Mouse (Mus musculus) forebrain, postnatal 0 days (tissue): ENCODE data around the gene Fnip2. TPM values are rescaled to one million over a fixed set of nuclear protein-coding genes. Genes with fewer than 3 reads are reported as not detected.

ENCODE experiments used
- ATAC-seq: fragments of 200-750 bp; cut with Nextera tagmentation; 2 replicates; pipeline ENCODE4 v1.8.0; 2017; ENCODE audit warnings: mild to moderate bottlenecking, moderate library complexity
- DNase-seq: peaks from one replicate; pipeline ENCODE4 v3.0.0-alpha.2; 2015
- H3K27ac ChIP-seq: fragments of 300-500 bp; sonication (generic); 2 replicates; pipeline ENCODE4 v1.5.1; 2014; ENCODE audit warnings: low read depth, mild to moderate bottlenecking, antibody characterized with exemption, low read length, moderate library complexity, mixed read lengths
- H3K27me3 ChIP-seq: fragments of 300-500 bp; sonication (generic); 2 replicates; pipeline ENCODE4 v1.6.1; 2014; ENCODE audit warnings: mild to moderate bottlenecking, low read length, mixed read lengths; ENCODE audit not compliant: insufficient read depth
- H3K36me3 ChIP-seq: fragments of 300-500 bp; sonication (generic); 2 replicates; pipeline ENCODE4 v1.6.1; 2014; ENCODE audit warnings: mild to moderate bottlenecking, moderate library complexity; ENCODE audit not compliant: insufficient read depth
- H3K4me1 ChIP-seq: fragments of 300-500 bp; sonication (generic); 2 replicates; pipeline ENCODE4 v1.6.1; 2014; ENCODE audit warnings: antibody characterized with exemption; ENCODE audit not compliant: insufficient read depth
- H3K4me2 ChIP-seq: fragments of 300-500 bp; sonication (generic); 2 replicates; pipeline ENCODE4 v1.6.1; 2014; ENCODE audit warnings: low read depth, mild to moderate bottlenecking, moderate library complexity
- H3K4me3 ChIP-seq: fragments of 300-500 bp; sonication (generic); 2 replicates; pipeline ENCODE4 v1.5.1; 2014; ENCODE audit warnings: low read depth, low read length, mixed read lengths
- H3K9ac ChIP-seq: fragments of 300-500 bp; sonication (generic); 2 replicates; pipeline ENCODE4 v1.6.1; 2014; ENCODE audit warnings: mild to moderate bottlenecking
- H3K9me3 ChIP-seq: fragments of 300-500 bp; sonication (generic); 2 replicates; pipeline ENCODE4 v1.6.1; 2016; ENCODE audit warnings: low read length
- CTCF ChIP-seq: sonication (generic); IDR thresholded peaks from 2 replicates; pipeline ENCODE4 v1.5.1; 2016; ENCODE audit warnings: antibody characterized with exemption, control low read depth, low read depth
- WGBS: fragments of 180-500 bp; shearing (Covaris S2); extraction: QIAGEN DNeasy Blood & Tissue Kit; methylation state at CpG from one replicate; pipeline ENCODE4 v1.1.7; 2014; 5-methylcytosine and 5-hydroxymethylcytosine counted together
- polyA plus RNA-seq: library from polyadenylated mRNA; unstranded; fragments of >200 nt; fragmentation: Nextera tagmentation; extraction: Ambion mirVana; gene quantifications from 2 replicates; pipeline ENCODE4 v1.2.1, GENCODE M21; 2015
- total RNA-seq: library from RNA; depleted of rRNA; stranded (reverse); fragments of >200 nt; gene quantifications from 2 replicates; pipeline ENCODE4 v1.2.3, GENCODE M21; 2014

Fnip2 gene
- total and polyA plus RNA-seq, 2 experiments from 2014 or later: 5.1 to 37.7 TPM

DNA sequence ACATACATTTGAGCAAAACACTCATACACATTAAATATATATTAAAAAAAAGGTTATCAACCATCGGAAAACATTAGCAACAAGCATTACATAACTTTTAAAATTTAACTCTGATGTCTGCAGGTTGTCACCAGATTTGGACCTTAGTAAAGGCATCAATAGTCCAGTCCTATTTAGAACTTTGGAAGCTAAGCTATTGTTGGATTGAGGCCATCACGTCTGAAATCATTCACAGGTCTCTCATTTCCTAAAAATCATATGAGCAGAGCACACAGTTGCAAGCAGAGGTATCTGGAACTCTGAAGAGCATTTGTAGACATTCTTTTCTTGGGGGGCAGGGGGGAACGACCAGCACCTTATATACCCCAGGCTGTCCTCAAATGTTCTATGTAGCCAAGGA is 28.5 kb downstream of the Fnip2 start:
- H3K4me3 ChIP-seq: no peak overlapping the region
- TF ChIP-seq CTCF: no peak
- 0 out of 2 replicates have a peak, but pooled peaks cover 4% of the 10 kb centered on the region for H3K36me3 ChIP-seq
- H3K4me1 ChIP-seq: no peaks in the 10 kb centered on the region
- 90% methylated on average over 3 of the region's 3 CpGs for WGBS
- H3K9me3 ChIP-seq: no peaks in the 10 kb centered on the region
- no peak for DNase-seq
- no peaks in the 10 kb centered on the region for H3K27me3 ChIP-seq
- no peak overlapping the region for H3K27ac ChIP-seq
- no peak overlapping the region for H3K4me2 ChIP-seq
- ATAC-seq: no peak
- H3K9ac ChIP-seq: no peak overlapping the region

DNA sequence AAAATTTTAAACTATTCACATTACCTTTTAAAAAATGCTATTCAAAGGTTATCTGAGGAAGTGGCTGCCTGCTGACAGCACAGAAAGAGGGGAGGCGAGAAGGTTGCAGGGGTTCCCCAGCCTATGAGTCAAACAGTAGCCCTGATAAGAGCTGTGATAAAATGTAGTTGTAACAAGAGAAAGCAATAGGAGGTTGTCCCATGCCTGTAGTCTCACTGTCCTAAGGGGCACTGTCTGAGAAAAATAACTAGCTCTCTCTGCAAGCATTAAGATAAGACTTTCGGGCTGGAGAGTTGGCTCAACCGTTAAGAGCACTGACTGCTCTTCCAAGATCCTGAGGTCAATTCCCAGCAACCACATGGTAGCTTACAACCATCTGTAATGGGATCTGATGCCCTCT is 29.3 kb downstream of the Fnip2 start:
- H3K27ac ChIP-seq: no peak overlapping the region
- DNase-seq: no peak
- WGBS: 95% methylated on average over 3 of the region's 3 CpGs
- H3K36me3 ChIP-seq: 0 out of 2 replicates have a peak, but pooled peaks cover 1% of the 10 kb centered on the region
- H3K4me1 ChIP-seq: no peaks in the 10 kb centered on the region
- no peaks in the 10 kb centered on the region for H3K27me3 ChIP-seq
- no peak overlapping the region for H3K9ac ChIP-seq
- ATAC-seq: no peak
- no peak overlapping the region for H3K4me3 ChIP-seq
- TF ChIP-seq CTCF: no peak
- no peak overlapping the region for H3K4me2 ChIP-seq
- no peaks in the 10 kb centered on the region for H3K9me3 ChIP-seq

DNA sequence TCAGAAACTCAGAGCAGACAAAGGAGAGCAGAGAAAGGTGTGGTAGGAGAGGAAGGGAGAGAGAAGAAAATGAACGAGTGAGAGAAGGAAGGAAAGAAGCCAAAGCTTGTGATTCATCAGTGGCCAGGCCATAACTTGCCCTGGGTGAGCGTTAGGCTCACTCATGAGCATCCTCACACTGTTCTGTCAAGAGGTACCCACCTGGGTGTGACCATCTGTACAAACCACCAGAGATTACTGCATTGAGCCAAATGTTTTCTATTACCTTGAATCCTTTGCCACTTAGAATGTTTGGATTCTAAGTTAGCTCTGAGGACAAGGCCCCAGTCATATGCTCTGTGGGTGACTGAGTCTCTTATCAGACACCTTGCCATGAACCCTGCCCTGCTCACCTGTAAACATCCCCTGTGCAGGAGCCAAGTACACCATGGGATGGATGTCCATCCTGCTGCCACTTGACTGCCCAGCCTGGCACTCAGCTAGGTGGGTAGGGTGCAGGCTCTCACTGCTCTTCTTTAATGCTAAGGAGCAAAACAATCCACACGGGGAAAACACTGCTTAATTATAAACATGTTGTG is 29.9 kb downstream of the Fnip2 start:
- WGBS: 86% methylated on average over 3 of the region's 3 CpGs
- Histone ChIP-seq H3K27me3 (no peaks in the 10 kb centered on the region), H3K36me3 (no peaks in the 10 kb centered on the region), H3K27ac (no peak overlapping the region), H3K4me2 (no peak overlapping the region), H3K9ac (no peak overlapping the region), H3K4me1 (no peaks in the 10 kb centered on the region), H3K9me3 (no peaks in the 10 kb centered on the region), H3K4me3 (no peak overlapping the region)
- DNase-seq: no peak
- no peak for ATAC-seq
- no peak for TF ChIP-seq CTCF

DNA sequence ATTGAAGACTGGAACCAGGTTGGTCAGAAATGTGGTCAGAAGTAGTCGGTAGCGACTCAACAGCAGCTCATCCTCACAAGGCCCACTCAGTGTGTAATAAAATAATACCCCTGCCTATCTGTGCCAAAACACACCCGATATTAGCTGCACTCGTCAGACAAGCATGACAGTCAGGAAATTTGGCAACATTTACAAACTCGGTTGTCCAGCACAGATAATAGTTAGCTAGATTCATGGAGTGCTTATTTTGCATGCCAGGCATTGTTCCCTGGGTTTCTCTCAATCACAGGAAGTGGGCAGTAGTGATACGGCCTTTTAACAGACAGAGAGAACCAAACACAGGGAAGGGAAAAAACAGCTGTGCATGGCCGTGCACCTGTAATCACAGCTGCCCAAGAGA is 30.6 kb downstream of the Fnip2 start:
- Histone ChIP-seq H3K4me1 (no peaks in the 10 kb centered on the region), H3K9me3 (no peaks in the 10 kb centered on the region), H3K27ac (no peak overlapping the region), H3K36me3 (no peaks in the 10 kb centered on the region), H3K27me3 (no peaks in the 10 kb centered on the region), H3K9ac (no peak overlapping the region), H3K4me3 (no peak overlapping the region), H3K4me2 (no peak overlapping the region)
- no peak for TF ChIP-seq CTCF
- 78% methylated on average over 7 of the region's 7 CpGs for WGBS
- ATAC-seq (no peak), DNase-seq (no peak)

DNA sequence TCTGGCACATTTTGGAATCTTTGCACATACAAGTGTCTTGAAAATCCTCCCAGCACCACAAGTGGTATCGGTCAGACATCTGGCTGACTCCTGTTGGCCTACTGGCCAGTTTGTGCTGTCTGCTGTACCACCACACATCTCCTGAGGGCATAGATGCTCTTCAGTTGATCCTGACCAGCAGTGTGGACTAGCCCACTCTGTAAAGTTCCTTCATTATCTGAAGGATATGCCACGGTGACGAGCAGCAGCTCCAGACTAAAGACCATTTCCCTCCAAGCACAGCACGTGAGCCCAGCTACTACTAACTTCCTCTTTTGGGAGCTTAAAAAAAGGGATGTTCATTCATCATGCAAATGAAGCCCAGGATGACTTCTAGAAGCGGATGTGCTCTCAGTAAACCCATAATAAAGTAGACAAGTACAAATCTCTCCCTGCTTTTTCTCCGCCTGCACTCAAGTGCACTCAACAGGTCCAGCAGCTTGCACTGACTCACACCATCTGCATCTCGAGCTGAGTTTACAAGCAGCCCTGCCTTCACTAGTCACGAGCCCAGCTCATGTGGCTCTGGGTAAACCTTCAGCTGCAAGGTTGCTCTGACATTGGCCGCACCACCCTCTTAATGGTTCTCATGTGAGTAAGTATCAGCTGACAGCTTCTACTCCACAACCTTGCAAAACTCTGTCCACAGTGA is 35.9 kb downstream of the Fnip2 start:
- peak; percentile 73 for ATAC-seq
- 73% methylated on average over 9 of the region's 9 CpGs for WGBS
- no peak overlapping the region for H3K27ac ChIP-seq
- H3K4me1 ChIP-seq: no peaks in the 10 kb centered on the region
- no peak for TF ChIP-seq CTCF
- H3K4me3 ChIP-seq: no peak overlapping the region
- H3K9me3 ChIP-seq: no peaks in the 10 kb centered on the region
- H3K9ac ChIP-seq: no peak overlapping the region
- no peaks in the 10 kb centered on the region for H3K27me3 ChIP-seq
- H3K4me2 ChIP-seq: no peak overlapping the region
- no peaks in the 10 kb centered on the region for H3K36me3 ChIP-seq
- peak; percentile 35 for DNase-seq

- H3K9ac ChIP-seq: no peak overlapping the region
- no peak for TF ChIP-seq CTCF
- no peaks in the 10 kb centered on the region for H3K27me3 ChIP-seq
- H3K9me3 ChIP-seq: no peaks in the 10 kb centered on the region
- H3K4me1 ChIP-seq: no peaks in the 10 kb centered on the region
- WGBS: 79% methylated on average over 6 of the region's 6 CpGs
- no peaks in the 10 kb centered on the region for H3K36me3 ChIP-seq
- H3K27ac ChIP-seq: no peak overlapping the region
- DNase-seq: no peak
- no peak overlapping the region for H3K4me3 ChIP-seq
- no peak overlapping the region for H3K4me2 ChIP-seq
- no peak for ATAC-seq
Observed at GRCm38 (mm10) chr3:79529499-79530096, 38.0 kb downstream of the Fnip2 start.

DNA sequence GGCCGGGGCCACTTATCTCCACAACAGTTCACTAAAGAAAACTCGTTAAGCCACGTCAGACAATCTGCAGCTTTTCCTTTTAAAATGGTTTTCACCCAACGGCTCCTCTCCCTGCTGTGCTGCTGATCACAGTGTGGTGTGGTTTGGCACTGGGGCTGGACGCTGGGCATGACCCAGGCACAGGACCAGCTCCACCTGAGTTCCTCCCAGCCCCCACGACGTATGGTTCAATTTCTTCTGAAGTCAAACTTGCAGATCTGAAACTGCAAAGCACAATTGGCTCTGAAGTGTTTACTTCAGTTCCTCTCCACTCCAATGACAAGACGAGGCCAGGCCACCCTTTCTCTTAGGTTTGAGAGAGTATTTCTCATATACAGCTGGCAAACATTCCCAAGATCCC is 39.1 kb downstream of the Fnip2 start:
- Histone ChIP-seq H3K4me1 (no peaks in the 10 kb centered on the region), H3K4me2 (no peak overlapping the region), H3K27ac (no peak overlapping the region), H3K27me3 (no peaks in the 10 kb centered on the region), H3K9ac (no peak overlapping the region), H3K9me3 (no peaks in the 10 kb centered on the region), H3K4me3 (no peak overlapping the region), H3K36me3 (no peaks in the 10 kb centered on the region)
- DNase-seq (no peak), ATAC-seq (no peak)
- 32% methylated on average over 8 of the region's 8 CpGs for WGBS
- no peak for TF ChIP-seq CTCF
